Mouse (Mus musculus) midbrain, postnatal 0 days (tissue): ENCODE results near the gene Mtif3. TPM values are rescaled to one million over a fixed set of nuclear protein-coding genes. Genes with fewer than 3 reads are reported as not detected.

Experiments
- ATAC-seq: fragments of 200-750 bp; cut with Nextera tagmentation; 2 replicates; pipeline ENCODE4 v1.8.0; 2017; ENCODE audit warnings: moderate number of reproducible peaks, mild to moderate bottlenecking, moderate TSS enrichment, moderate library complexity; ENCODE audit not compliant: low FRiP score
- DNase-seq: peaks from one replicate; pipeline ENCODE4 v3.0.0-alpha.2; 2015; ENCODE audit warnings: low spot score
- H3K27ac ChIP-seq: fragments of 300-500 bp; sonication (generic); 2 replicates; pipeline ENCODE4 v1.5.1; 2014; ENCODE audit warnings: low read depth, mild to moderate bottlenecking, low read length, mixed read lengths
- H3K27me3 ChIP-seq: fragments of 300-500 bp; sonication (generic); 2 replicates; pipeline ENCODE4 v1.6.1; 2014; ENCODE audit warnings: low read length, control low read depth, mixed read lengths; ENCODE audit not compliant: insufficient read depth
- H3K36me3 ChIP-seq: fragments of 300-500 bp; sonication (generic); 2 replicates; pipeline ENCODE4 v1.6.1; 2014; ENCODE audit warnings: low read length, control low read depth, mixed read lengths; ENCODE audit not compliant: insufficient read depth
- H3K4me1 ChIP-seq: fragments of 300-500 bp; sonication (generic); 2 replicates; pipeline ENCODE4 v1.6.1; 2014; ENCODE audit warnings: mild to moderate bottlenecking, control low read depth, antibody characterized with exemption, low read length, mixed read lengths; ENCODE audit not compliant: insufficient read depth
- H3K4me2 ChIP-seq: fragments of 300-500 bp; sonication (generic); 2 replicates; pipeline ENCODE4 v1.6.1; 2014; ENCODE audit warnings: low read depth, mild to moderate bottlenecking, low read length, mixed read lengths; ENCODE audit not compliant: poor library complexity, severe bottlenecking
- H3K4me3 ChIP-seq: fragments of 300-500 bp; sonication (generic); 2 replicates; pipeline ENCODE4 v1.5.1; 2014; ENCODE audit warnings: low read depth, mild to moderate bottlenecking, low read length, moderate library complexity
- H3K9ac ChIP-seq: fragments of 300-500 bp; sonication (generic); replicated peaks from 2 replicates; pipeline ENCODE4 v1.6.1; 2014; ENCODE audit warnings: mild to moderate bottlenecking, low read length, moderate library complexity, mixed read lengths; ENCODE audit not compliant: poor library complexity, severe bottlenecking
- H3K9me3 ChIP-seq: fragments of 300-500 bp; sonication (generic); 2 replicates; pipeline ENCODE4 v1.6.1; 2016; ENCODE audit warnings: low read length, control low read depth
- CTCF ChIP-seq: IDR thresholded peaks from 2 replicates; pipeline ENCODE4 v1.5.1; 2016; ENCODE audit warnings: antibody characterized with exemption, mild to moderate bottlenecking
- WGBS: fragments of 180-500 bp; shearing (Covaris S2); extraction: QIAGEN DNeasy Blood & Tissue Kit; methylation state at CpG from one replicate; pipeline ENCODE4 v1.1.7; 2014; 5-methylcytosine and 5-hydroxymethylcytosine counted together
- polyA plus RNA-seq: library from polyadenylated mRNA; unstranded; fragments of >200 nt; fragmentation: Nextera tagmentation; extraction: Ambion mirVana; gene quantifications from 2 replicates; pipeline ENCODE4 v1.2.1, GENCODE M21; 2015
- total RNA-seq: library from RNA; depleted of rRNA; stranded (reverse); fragments of >200 nt; gene quantifications from 2 replicates; pipeline ENCODE4 v1.2.3, GENCODE M21; 2014

Mtif3 gene
- total and polyA plus RNA-seq, 2 experiments from 2014 or later = 17.1 to 25.8 TPM

DNA sequence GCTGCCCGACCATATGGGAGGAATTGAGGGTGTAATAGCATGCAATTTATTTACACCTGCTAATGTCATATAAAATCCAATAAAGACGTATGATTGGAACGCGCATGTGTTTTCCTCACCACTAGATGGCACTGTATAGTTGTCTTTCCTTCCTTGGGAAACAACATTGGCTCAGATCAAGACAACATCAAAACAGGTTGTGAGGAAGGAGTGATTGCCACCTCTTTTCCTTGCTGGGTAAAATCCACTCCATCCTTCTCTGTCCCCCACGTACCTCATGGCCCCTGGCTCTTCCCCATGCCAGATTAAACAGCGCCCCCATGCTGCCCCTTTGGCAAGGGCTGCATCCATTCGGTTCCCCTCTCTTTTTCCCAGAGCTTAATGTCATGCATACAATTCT lies 23.4 kb downstream of the Mtif3 start:
- Histone ChIP-seq H3K4me1 (no peaks in the 10 kb centered on the region), H3K9me3 (no peaks in the 10 kb centered on the region), H3K4me3 (no peak overlapping the region), H3K9ac (no peak overlapping the region), H3K4me2 (no peak overlapping the region), H3K27me3 (no peaks in the 10 kb centered on the region), H3K27ac (no peak overlapping the region), H3K36me3 (no peaks in the 10 kb centered on the region)
- DNase-seq = peak; percentile 72
- WGBS = 18% methylated on average over 7 of the region's 7 CpGs
- TF ChIP-seq CTCF = peak; percentile 89
- ATAC-seq = no peak

GRCm38 (mm10) chr5:146939109-146939796 lies 24.3 kb downstream of the Mtif3 start:
- Histone ChIP-seq H3K4me1 (no peaks in the 10 kb centered on the region), H3K36me3 (no peaks in the 10 kb centered on the region), H3K9me3 (no peaks in the 10 kb centered on the region), H3K4me2 (no peak overlapping the region), H3K27ac (no peak overlapping the region), H3K4me3 (no peak overlapping the region), H3K9ac (no peak overlapping the region), H3K27me3 (no peaks in the 10 kb centered on the region)
- 58% methylated on average over 16 of the region's 16 CpGs for WGBS
- TF ChIP-seq CTCF = peak; percentile 74
- peak; percentile 66 for DNase-seq
- no peak for ATAC-seq

GRCm38 (mm10) chr5:146937541-146938503 lies 25.8 kb downstream of the Mtif3 start:
- ATAC-seq (no peak), DNase-seq (no peak)

GRCm38 (mm10) chr5:146933466-146933865 lies 30.1 kb downstream of the Mtif3 start:
- Histone ChIP-seq H3K4me1 (no peaks in the 10 kb centered on the region), H3K9me3 (no peaks in the 10 kb centered on the region), H3K4me2 (no peak overlapping the region), H3K9ac (no peak overlapping the region), H3K27ac (no peak overlapping the region), H3K4me3 (no peak overlapping the region), H3K36me3 (no peaks in the 10 kb centered on the region), H3K27me3 (no peaks in the 10 kb centered on the region)
- no peak for TF ChIP-seq CTCF
- ATAC-seq = no peak
- WGBS = 87% methylated on average over 12 of the region's 12 CpGs
- no peak for DNase-seq

More at GRCm38 (mm10) chr5:146937541-146938503, 25.8 kb downstream of the Mtif3 start:
- no peak overlapping the region for H3K9ac ChIP-seq
- H3K36me3 ChIP-seq = no peaks in the 10 kb centered on the region
- no peaks in the 10 kb centered on the region for H3K27me3 ChIP-seq
- no peaks in the 10 kb centered on the region for H3K4me1 ChIP-seq
- no peak for TF ChIP-seq CTCF
- H3K4me3 ChIP-seq = no peak overlapping the region
- 89% methylated on average over 32 of the region's 32 CpGs for WGBS
- no peak overlapping the region for H3K4me2 ChIP-seq
- no peaks in the 10 kb centered on the region for H3K9me3 ChIP-seq
- no peak overlapping the region for H3K27ac ChIP-seq

- Histone ChIP-seq H3K36me3 (no peaks in the 10 kb centered on the region), H3K9me3 (no peaks in the 10 kb centered on the region), H3K4me2 (no peak overlapping the region), H3K27me3 (no peaks in the 10 kb centered on the region), H3K9ac (no peak overlapping the region), H3K4me3 (no peak overlapping the region), H3K27ac (no peak overlapping the region), H3K4me1 (no peaks in the 10 kb centered on the region)
- 85% methylated on average over 16 of the region's 16 CpGs for WGBS
- DNase-seq = no peak
- ATAC-seq = no peak
- no peak for TF ChIP-seq CTCF
Observed at GRCm38 (mm10) chr5:146931904-146932553, 31.6 kb downstream of the Mtif3 start.
